Mouse (Mus musculus): ENCODE results near the gene Cdan1. TPM values are rescaled to one million over a fixed set of nuclear protein-coding genes. Genes with fewer than 3 reads are reported as not detected.

Gene Cdan1
- 8.5 TPM for polyA plus RNA-seq (2014; fragmentation: Illumina TruSeq; extraction: RNeasy Lipid Tissue Mini Kit (QIAGEN cat#74804); ENCODE audit: low read depth, low replicate concordance)

DNA sequence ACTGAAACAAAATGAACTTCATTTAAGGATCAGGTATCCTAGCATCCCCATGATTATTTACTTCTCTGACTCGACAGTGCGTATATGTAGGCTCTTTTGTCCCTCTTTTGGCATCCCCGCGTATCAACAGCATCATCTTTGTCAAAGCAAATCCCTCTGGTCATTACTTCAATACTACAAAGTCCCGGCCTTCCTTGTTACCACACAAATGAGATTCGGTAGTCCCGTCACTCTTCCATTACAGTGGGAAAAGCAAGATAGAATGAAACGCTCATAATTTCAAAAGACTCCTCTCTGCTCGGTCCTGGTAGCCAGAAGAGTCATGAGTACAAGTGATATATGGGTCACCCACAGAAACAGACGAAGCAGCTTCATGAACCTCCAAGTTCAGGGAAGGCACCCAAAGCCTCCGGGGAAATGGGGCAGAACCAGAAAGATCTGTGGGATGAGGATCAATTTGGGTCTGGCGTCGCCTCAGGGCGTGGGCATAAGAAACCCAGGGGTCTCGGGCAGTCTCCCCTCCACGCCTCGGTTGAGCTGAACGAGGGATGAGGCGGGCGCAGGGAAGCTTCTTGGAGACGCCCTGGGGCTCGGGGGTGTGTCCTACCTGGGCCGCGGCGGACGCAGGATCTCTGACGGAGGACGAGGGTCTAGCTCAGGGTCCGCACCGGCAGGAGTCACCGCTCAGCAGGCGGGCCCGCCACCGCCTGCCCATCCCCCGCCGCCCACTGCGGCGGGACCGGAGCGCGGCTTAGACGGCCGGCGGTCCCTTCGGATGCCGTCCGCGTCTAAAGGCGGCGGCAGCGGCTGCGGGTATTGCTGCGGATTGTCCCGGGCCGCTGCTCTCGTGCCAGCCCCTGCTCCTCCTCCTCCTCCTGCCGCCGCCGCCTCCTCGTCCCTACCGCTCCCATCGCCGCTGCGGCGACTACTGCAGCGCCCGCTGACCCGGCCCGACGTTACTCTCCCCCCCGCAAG is at the start of gene Cdan1:
Gene Cdan1, minus strand, starts transcription at position 680 of the 975 bp plus-strand sequence.

DNA sequence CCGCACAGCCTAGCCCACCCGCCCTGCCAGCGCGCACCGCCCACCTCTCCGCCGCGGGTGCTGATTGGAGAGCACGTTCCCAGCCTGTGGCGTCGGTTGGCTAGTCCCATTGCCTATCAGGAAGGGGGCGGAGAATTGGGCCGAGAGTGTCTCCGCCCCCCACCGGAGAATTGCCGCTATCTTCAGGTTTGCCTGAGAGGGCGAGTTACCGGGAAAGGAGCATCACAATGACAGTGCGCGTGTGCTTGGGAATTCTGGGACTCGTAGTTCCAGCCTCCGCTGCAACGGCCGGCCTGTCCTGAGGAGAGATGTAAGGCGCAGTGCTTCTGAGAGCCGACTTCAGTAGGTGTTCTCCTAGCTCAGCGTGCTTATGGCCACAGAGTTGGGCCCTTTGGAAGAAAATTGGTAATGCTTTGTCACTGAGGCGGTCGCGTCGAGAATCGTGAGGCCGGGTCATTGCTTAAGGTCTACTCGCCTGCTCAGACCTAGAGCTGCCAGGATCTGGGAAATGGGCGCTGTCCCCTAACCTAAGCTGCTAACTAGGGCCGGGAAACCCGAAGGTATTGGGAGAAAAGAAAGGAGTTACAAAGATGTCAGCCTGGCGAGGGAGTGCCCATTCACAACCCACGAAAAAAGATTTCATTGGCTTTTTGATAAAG is 625 bp upstream of the Cdan1 start, which contains the start of gene Ttbk2:
Gene Ttbk2, minus strand, starts transcription at position 181 of the 659 bp plus-strand sequence.

Other genes with a start within 250 kb of the Cdan1 start
- 33.0 TPM for gene Haus2, start 240.7 kb downstream of the Cdan1 start, polyA plus RNA-seq (2014; fragmentation: Illumina TruSeq; extraction: RNeasy Lipid Tissue Mini Kit (QIAGEN cat#74804); ENCODE audit: low read depth, low replicate concordance)
- gene Lrrc57, start 240.6 kb downstream of the Cdan1 start, polyA plus RNA-seq (2014; fragmentation: Illumina TruSeq; extraction: RNeasy Lipid Tissue Mini Kit (QIAGEN cat#74804); ENCODE audit: low read depth, low replicate concordance) = 318 TPM
- 30.7 TPM for gene Stard9, start 221.0 kb downstream of the Cdan1 start, polyA plus RNA-seq (2014; fragmentation: Illumina TruSeq; extraction: RNeasy Lipid Tissue Mini Kit (QIAGEN cat#74804); ENCODE audit: low read depth, low replicate concordance)
- gene Ttbk2, start 476 bp upstream of the Cdan1 start, polyA plus RNA-seq (2014; fragmentation: Illumina TruSeq; extraction: RNeasy Lipid Tissue Mini Kit (QIAGEN cat#74804); ENCODE audit: low read depth, low replicate concordance) = 250 TPM
- gene Ubr1, start 120.6 kb upstream of the Cdan1 start, polyA plus RNA-seq (2014; fragmentation: Illumina TruSeq; extraction: RNeasy Lipid Tissue Mini Kit (QIAGEN cat#74804); ENCODE audit: low read depth, low replicate concordance) = 19.3 TPM
- 9.5 TPM for gene Tmem62, start 126.9 kb upstream of the Cdan1 start, polyA plus RNA-seq (2014; fragmentation: Illumina TruSeq; extraction: RNeasy Lipid Tissue Mini Kit (QIAGEN cat#74804); ENCODE audit: low read depth, low replicate concordance)
- gene Ccndbp1, start 158.3 kb upstream of the Cdan1 start, polyA plus RNA-seq (2014; fragmentation: Illumina TruSeq; extraction: RNeasy Lipid Tissue Mini Kit (QIAGEN cat#74804); ENCODE audit: low read depth, low replicate concordance) = 14.0 TPM
- gene Epb42, start 186.9 kb upstream of the Cdan1 start, polyA plus RNA-seq (2014; fragmentation: Illumina TruSeq; extraction: RNeasy Lipid Tissue Mini Kit (QIAGEN cat#74804); ENCODE audit: low read depth, low replicate concordance) = not detected
- not detected for gene Tgm5, start 235.7 kb upstream of the Cdan1 start, polyA plus RNA-seq (2014; fragmentation: Illumina TruSeq; extraction: RNeasy Lipid Tissue Mini Kit (QIAGEN cat#74804); ENCODE audit: low read depth, low replicate concordance)

Data from testis, adult 10 weeks (tissue).